Mouse (Mus musculus): ENCODE data around the gene Mageb1. TPM values are rescaled to one million over a fixed set of nuclear protein-coding genes. Genes with fewer than 3 reads are reported as not detected.
"Not testable (repeated sequence)": the region's sequence is repeated elsewhere in the genome, so short reads cannot be mapped to it uniquely, and the experiment has no call there.

The Mageb1 gene
- polyA plus RNA-seq (2015; fragmentation: Nextera tagmentation; extraction: Ambion mirVana), result not detected in 2 replicates

- WGBS, result 50% methylated on average over 1 of the region's 1 CpGs
- ATAC-seq (ENCODE audit: low FRiP score, low read depth); H3K4me1 ChIP-seq; H3K4me2 ChIP-seq (replicated peaks); H3K27ac ChIP-seq; H3K36me3 ChIP-seq; H3K9ac ChIP-seq; H3K4me3 ChIP-seq; H3K27me3 ChIP-seq; H3K9me3 ChIP-seq: not testable (repeated sequence)
Observed at GRCm38 (mm10) chrX:92016233-92016632, at the start of gene Mageb1. Gene Mageb1, minus strand, starts transcription at chrX:92016333.

Other genes with a start within 250 kb of the Mageb1 start
- not detected in 2 replicates for gene Mageb5, start 233.3 kb downstream of the Mageb1 start, polyA plus RNA-seq (2015; fragmentation: Nextera tagmentation; extraction: Ambion mirVana)

Measured in limb, embryonic 13.5 days (tissue).